Mouse (Mus musculus) cerebellum, postnatal 10 days (tissue): ENCODE measurements at regions not wholly inside any gene's neighbourhood (a gene's known extent, or its start where the extent isn't known, plus 50 kb on each side); places are given as distances from the start of the nearest gene placed in this dataset.

Experiments used
- DNase-seq, 2 experiments: peaks; one replicate each; pipeline ENCODE4 v3.0.0; 2021; ENCODE audit warnings: mixed read lengths in 2 of 2

- no peak for DNase-seq
These were observed 1209.8 kb downstream of the Olfm4 start for GRCm38 (mm10) chr14:81193689-81194088.

- peak; percentile 61 to 65 for DNase-seq
These were observed 1211.9 kb downstream of the Olfm4 start for GRCm38 (mm10) chr14:81195657-81196353.
